Mouse (Mus musculus): ENCODE results near the gene 4833439L19Rik. TPM values are rescaled to one million over a fixed set of nuclear protein-coding genes. Genes with fewer than 3 reads are reported as not detected.
"Not testable (repeated sequence)": the region's sequence is repeated elsewhere in the genome, so short reads cannot be mapped to it uniquely, and the experiment has no call there.

The 4833439L19Rik gene
- 100 to 1,000 TPM in 1 of 2 experiments, 10 to 100 TPM in 1; 99.0 to 105 TPM for total RNA-seq (2021)

- peak; percentile 96 to 97 for DNase-seq
- intact Hi-C loops (cut with DNase I): loop anchor here (2.0 kb wide), 1 partner anchor 56 kb away; the partner anchor contains the start of gene Faf2
These were observed at the start of gene 4833439L19Rik for GRCm38 (mm10) chr13:54565201-54565581. TSS of gene 4833439L19Rik (minus strand) at chr13:54565435.

DNA sequence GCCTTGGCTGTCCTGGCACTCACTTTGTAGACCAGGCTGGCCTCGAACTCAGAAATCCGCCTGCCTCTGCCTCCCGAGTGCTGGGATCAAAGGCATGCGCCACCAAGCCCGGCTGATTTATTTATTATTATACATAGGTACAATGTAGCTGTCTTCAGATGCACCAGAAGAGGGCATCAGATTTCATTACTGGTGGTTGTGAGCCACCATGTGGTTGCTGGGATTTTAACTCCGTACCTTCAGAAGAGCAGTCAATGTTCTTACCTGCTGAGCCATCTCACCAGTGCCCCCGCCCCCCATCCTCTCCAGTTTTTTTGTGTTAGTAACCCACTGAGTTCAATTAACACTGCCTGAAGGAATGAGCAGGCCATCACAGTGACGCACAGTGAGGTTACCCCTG is 47.9 kb upstream of the 4833439L19Rik start:
- DNase-seq; intact Hi-C loops (cut with DNase I): not testable (repeated sequence)

- intact Hi-C loops (cut with DNase I): no loop called here
- DNase-seq: peak; percentile 91 to 94
These were observed 45.9 kb upstream of the 4833439L19Rik start, which contains the start of gene Cltb for GRCm38 (mm10) chr13:54610972-54611754. TSS of gene Cltb (minus strand) at chr13:54611344.

- intact Hi-C loops (cut with DNase I): no loop called here
- DNase-seq: no peak
These were observed 45.4 kb upstream of the 4833439L19Rik start for GRCm38 (mm10) chr13:54610613-54610971.

GRCm38 (mm10) chr13:54609301-54609700 is 44.1 kb upstream of the 4833439L19Rik start:
- intact Hi-C loops (cut with DNase I): no loop called here
- DNase-seq: no peak

GRCm38 (mm10) chr13:54608666-54609065 is 43.4 kb upstream of the 4833439L19Rik start:
- DNase-seq: peak; percentile 33 to 40
- intact Hi-C loops (cut with DNase I): no loop called here

DNA sequence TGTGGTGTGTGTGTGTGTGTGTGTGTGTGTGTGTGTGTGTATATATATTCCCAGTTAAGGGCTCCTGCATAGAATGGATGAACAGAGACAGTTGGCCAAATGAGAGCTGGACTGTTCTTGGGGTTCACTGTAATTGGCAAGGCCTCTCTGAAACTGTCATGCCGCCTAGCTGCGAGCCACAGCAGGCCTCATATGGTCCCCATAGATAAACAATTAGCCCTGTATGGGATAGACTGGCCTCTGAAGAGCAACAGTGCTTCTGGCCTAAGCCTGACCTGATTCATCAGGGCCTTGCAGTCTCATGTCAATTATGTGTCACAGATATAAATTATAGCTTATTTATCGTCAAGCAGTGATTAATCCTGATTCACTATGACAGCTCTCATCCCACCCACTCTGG is 42.8 kb upstream of the 4833439L19Rik start:
- DNase-seq: no peak
- intact Hi-C loops (cut with DNase I): no loop called here

DNA sequence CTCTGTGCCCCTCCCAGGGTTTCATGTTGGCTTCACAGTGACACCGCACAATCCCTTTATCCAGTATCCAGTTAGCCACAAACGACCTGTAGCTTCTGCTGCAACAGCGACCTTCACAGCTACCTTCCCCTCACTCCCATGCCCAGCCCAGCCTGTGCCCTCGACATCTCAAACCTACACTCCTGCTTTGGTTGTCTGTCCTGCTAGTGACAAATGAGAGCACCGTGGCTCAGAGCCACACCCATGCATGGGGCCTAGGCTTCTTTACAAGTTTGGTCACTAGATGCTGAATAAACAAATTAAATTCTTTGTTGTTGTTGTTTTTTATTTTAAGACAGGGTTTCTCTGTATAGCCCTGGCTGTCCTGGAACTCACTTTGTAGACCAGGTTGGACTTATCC is 42.0 kb upstream of the 4833439L19Rik start:
- intact Hi-C loops (cut with DNase I): no loop called here
- DNase-seq: no peak

GRCm38 (mm10) chr13:54605426-54605825 is 40.2 kb upstream of the 4833439L19Rik start:
- DNase-seq: no peak
- intact Hi-C loops (cut with DNase I): no loop called here

DNA sequence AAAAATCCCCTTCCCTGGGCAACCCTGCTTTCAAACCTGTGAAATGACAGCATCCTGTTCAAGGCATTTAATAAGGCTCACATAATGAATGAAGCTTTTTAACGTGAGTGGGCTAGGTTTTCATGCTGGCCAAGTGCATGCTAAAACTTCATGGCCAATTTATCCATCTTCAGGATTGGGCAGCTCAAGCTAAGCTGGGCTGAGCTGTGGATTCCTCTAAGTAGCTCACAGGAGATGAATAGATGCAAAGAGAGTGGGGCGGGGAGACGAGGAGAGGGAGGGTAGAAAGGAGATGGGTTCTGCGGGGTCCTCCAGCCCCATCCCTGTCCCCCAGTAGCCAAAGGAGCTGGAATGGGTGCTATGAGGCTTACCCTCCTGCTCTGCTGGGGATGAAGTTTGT is 39.0 kb upstream of the 4833439L19Rik start:
- DNase-seq: no peak
- intact Hi-C loops (cut with DNase I): no loop called here

DNA sequence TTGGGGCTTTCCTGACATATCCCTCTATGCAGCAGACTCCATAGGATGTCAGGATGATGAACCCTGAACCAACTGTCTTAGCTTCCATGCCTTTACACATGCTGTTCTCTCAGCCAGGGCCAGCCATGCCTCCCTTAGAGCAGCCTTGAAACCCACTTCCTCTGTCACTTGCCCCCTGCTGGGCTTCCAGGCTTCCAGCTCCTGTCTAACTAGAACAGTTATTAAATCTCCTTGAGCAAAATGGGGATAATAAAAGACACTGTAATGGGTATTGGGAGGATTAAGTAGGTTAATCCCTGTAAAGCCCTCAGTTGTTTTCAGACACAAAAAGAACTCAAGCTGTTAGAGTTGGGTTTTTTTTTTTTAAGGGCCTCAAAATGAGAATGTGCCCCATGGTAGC is 38.3 kb upstream of the 4833439L19Rik start:
- intact Hi-C loops (cut with DNase I): no loop called here

GRCm38 (mm10) chr13:54602639-54603111 is 37.4 kb upstream of the 4833439L19Rik start:
- DNase-seq: no peak
- intact Hi-C loops (cut with DNase I): no loop called here

More for the DNA sequence above, 38.3 kb upstream of the 4833439L19Rik start:
- no peak for DNase-seq

- intact Hi-C loops (cut with DNase I): no loop called here
- no peak for DNase-seq
These were observed 33.4 kb upstream of the 4833439L19Rik start for GRCm38 (mm10) chr13:54598622-54599143.

- no peak for DNase-seq
- intact Hi-C loops (cut with DNase I): no loop called here
These were observed 31.6 kb upstream of the 4833439L19Rik start for GRCm38 (mm10) chr13:54596870-54597269.

- DNase-seq: peak; percentile 45 to 60
- intact Hi-C loops (cut with DNase I): no loop called here
These were observed 31.0 kb upstream of the 4833439L19Rik start for GRCm38 (mm10) chr13:54596107-54596690.

DNA sequence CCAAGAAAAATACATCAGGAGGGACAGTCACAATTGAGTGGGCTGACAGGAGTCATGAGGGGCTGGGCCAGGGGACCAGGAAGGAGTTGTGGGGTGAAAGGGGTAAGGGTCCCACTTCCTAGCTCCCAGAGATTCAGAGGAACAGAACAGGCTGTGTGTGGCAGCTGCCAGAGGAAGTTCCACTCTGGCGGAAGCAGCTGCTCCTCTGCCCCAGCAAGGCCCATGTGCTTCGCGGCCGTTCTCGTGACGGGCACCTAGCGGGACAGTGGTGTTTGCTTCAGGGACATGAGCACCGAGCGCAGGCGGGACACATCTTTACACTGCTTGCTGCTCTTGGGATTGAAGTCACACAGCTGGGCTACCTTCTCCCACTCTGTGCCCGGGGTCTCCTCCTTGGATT is 28.4 kb upstream of the 4833439L19Rik start:
- no peak for DNase-seq
- intact Hi-C loops (cut with DNase I): no loop called here

- intact Hi-C loops (cut with DNase I): no loop called here
These were observed 26.6 kb upstream of the 4833439L19Rik start for GRCm38 (mm10) chr13:54591776-54592356.

GRCm38 (mm10) chr13:54589996-54590951 is 25.0 kb upstream of the 4833439L19Rik start, which contains the start of the genes Nop16 and Higd2a:
TSS of gene Nop16 (minus strand) at chr13:54590090.
TSS of gene Higd2a (plus strand) at chr13:54590207.
- peak; percentile 98 to 99 for DNase-seq
- intact Hi-C loops (cut with DNase I): no loop called here

More at GRCm38 (mm10) chr13:54591776-54592356, 26.6 kb upstream of the 4833439L19Rik start:
- no peak for DNase-seq

GRCm38 (mm10) chr13:54589414-54589995 is 24.3 kb upstream of the 4833439L19Rik start:
- intact Hi-C loops (cut with DNase I): no loop called here
- DNase-seq: no peak

GRCm38 (mm10) chr13:54585831-54586230 is 20.6 kb upstream of the 4833439L19Rik start:
- intact Hi-C loops (cut with DNase I): no loop called here
- no peak for DNase-seq
